Mouse (Mus musculus) retina, postnatal 7 days (tissue): ENCODE results near the gene Pik3cd.

ENCODE experiments used
- DNase-seq: peaks from one replicate; pipeline ENCODE4 v3.0.0-alpha.2; 2012; ENCODE audit warnings: low read depth, low spot score

Pik3cd gene

DNA sequence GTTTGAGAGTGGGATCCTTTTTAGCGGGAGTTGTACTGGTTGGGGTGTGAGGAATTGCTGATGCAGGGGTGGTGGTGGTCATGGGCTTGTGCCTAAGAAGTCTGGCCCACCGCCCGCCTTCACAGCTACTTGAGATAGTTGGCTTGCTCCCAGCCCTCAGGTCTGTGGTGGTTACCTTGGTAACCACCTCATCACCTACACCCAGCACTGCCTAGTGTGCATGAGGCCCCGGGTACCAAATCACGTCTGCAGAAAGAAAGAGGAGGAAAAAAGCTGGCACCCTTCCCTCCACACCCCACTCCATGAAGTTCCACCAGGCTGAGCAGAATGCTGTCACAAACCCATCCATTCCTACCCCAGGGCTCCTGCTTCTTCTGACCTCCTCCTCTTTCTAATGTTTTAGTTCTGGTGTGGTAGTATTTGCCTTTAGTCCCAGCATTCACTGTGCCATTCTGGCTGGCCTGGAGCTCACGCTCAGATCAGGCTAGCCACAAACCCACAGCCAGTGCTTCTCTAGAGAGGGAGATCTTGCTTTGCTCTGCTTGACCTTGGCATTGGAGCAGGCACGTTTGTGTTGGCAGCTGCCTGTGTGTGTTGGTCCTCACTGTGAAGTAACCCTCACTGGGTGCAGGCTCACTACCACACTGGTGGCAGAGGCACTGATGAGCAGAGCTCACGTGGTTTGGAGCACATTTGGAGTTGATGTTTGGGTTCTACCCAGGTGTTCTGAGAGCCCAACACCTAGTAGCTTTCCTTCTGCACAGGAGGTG lies 92.9 kb downstream of the Pik3cd start:
- no peak for DNase-seq

DNA sequence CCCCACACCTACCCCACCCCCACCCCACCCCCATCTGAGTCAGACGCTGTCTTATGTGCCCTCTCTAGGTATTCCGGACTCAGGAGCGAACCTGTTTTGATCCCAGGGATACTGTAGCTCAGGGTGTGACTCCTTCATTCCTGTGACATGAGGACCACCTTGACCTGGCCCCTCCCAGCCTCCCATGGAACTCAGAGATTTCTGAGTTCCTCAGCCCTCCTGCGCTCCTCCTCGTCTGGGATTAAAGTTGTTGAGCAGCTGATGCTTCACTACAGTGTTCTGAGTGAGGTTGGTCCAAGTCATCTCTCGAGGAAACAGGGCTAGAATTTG lies 94.1 kb downstream of the Pik3cd start:
- DNase-seq = no peak

DNA sequence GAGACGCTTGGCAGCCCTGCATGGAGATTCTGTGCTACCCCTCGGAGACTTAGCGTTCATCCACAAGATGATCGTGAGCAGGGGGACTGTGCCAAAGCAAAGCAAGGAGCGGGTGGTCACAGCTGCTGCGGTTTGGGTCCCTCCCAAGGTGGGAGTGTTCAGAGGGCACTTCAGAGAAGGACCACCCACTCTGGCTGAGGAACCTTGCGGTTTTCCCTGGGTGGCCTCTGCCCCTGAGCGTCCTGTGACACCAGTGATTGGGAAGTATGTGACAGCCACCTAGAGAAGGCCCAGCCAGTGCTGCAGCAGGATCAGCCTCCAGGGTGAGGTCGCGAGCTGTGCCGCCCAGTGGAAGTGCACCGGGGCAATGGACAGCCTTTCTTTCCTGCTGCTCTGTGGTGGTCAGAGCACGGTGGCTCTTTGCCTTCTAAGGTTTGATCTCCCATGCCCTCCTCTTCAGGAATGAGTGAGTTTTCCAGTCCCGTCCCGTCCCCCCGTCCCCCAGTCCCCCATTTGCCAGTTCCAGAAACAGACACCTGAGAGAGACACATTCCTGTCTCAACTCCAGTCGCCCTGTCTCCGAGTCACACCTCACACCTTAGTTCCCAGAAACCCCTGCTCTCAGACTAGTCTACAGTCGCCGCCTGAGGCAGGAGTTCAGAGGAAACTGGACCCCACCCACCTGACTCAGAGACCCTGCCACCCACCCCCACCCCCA lies 94.6 kb downstream of the Pik3cd start:
- DNase-seq = no peak

DNA sequence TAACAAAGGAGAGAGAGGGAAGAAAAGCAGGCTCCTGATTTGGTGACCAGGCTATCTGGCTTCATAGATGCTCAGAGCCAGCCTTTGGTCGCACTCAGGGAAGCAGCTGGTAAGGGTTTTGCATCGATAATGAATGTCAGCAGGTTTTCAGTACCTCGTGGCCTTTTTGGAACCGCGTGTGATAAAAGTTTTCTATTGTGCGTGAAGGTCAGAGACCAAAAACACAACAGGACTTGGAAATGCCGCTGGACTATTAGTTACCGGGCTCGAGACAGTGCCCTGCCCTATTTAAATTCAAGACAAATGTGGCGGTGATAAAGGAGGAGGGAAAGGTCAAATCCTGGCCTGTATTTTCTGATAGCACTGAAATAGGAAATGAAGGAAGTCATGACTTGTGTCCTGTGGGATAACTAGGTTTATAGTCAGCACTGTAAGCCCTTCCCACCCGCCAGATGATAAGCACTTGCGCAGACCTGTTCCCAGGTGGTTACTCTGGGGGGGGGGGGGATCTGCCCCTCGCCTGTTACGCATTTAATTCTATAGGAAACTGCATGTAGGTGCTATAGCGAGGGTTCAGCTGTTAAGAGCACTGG lies 95.5 kb downstream of the Pik3cd start:
- no peak for DNase-seq

DNA sequence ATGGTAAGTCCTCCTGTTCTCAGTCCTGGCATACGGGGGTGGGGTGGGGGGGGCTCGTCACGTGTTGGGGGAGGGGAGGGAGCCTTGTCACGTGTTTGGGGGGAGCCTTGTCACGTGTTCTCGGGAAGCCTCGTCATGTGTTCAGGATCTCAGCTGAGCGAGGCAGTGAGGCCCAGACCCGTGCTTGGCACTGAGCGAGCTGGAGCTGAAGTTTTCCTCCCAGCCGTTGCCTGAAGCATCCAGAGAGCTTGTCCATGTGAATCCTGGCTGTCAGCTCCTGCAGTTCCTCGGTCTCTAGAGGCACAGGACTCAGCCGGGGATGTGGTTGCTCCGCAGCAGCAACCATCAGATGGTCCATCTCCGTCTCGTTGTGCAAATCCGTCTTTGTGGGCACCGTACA lies 96.3 kb downstream of the Pik3cd start:
- no peak for DNase-seq

DNA sequence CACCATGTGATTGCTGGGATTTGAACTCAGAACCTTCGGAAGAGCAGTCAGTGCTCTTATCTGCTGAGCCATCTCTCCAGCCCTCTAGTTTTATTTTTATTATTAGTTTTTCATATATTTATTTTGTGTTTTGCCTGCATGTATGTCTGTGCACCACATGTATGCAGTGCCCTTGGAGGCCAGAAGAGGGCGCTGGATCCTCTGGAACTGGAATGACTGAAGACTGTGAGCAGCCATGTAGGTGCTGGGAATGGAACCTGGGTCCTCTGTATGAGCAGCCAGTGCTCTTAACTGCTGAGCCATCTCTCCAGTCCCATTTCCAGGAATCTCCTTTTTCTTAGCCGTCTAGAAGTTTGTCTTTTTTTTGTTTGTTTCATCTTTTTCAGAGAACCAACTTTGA lies 97.9 kb downstream of the Pik3cd start:
- DNase-seq = no peak

DNA sequence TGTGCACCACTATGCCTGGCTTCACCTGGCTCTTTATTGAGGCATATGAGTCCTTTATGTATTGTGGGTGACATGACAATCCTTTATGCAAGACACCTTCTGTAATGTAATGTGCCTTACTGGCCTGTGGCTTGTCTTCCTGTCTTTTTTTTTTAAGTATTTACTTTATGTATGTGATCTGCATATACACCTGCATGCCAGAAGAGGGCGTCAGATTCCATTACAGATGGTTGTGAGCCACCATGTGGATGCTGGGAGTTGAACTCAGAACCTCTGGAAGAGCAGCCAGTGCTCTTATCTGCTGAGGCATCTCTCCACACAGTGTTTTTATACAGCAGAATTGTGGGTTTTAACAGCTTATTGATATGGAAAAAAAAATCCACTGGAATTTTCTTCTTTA lies 98.5 kb downstream of the Pik3cd start:
- DNase-seq = no peak

DNA sequence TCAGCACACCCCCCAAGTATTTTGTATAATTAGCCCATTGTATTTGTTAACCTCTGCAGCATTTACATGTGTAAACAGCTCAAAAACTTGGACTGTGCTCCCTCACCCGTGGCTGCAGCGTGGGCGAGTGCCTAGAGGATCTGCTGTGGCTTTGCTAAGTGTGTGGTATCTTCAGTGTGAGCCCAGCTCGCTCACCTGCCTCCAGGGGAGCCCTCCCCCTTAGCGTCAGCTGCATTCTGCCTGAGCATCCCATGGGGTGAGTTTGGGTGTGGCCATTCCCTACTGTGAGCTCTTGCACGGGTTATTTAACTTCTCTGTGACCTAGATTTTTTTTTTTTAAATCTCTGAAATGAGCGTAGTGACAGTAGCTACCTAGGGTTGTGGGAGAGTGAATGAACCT lies 100.1 kb downstream of the Pik3cd start:
- no peak for DNase-seq

DNA sequence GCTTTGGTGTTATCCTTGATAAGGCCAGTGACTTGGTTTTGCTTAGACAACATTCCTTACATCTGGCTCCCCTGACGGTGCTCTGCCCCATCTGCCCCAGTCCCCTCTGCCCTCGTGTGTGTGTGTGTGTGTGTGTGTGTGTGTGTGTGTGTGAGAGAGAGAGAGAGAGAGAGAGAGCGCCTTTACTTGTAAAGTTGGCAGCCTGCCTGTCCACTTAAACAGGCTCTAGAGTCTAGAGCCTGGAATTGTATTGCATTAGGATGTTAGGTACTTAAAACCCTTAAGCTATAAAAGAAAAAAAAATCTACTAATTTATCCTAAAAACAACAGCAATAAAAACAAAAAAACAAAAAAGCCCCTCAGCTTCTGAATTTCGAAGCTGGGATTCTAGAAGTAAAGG lies 100.9 kb downstream of the Pik3cd start:
- no peak for DNase-seq

DNA sequence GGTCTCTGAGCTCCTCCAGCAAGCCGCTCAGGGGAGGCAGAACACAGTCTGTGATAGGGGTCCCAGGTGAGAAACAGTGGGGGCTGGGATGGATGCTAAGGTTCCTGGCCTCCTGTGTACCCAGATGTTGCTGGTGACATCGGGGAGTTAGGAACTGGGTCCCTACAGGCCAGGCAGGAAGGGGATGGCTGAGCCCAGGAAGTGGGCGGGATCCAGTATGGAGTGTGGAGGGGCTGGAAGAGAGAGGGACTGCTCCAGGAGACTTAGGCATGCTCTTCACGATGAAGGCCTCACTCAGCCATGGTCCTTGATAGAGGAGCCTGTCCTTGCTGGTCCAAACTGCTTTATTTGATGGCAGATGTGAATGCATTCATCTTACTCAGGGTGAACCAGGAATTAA lies 102.2 kb downstream of the Pik3cd start:
- DNase-seq = no peak

DNA sequence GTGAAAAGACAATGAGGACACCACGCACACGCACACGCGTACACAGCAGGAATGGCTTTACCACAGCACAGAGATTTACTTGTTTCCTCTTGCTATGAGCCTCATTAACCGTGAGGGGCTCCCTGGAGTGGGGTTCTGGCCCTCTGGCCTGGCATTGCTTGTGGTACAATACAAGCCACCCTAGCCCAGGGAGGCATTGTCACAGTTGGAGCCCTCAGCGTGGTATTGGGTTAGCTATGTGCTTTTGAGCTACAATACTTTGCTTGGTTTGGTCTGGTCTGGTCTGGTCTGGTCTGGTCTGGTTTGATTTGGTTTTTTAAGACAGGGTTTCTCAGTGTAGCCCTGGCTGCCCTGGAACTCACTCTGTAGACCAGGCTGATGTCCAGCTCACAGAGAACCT lies 102.8 kb downstream of the Pik3cd start:
- no peak for DNase-seq
